Mouse (Mus musculus) mature B cell (primary cell): ENCODE results near the gene Samd4b.

ENCODE experiments used
- in situ Hi-C: fragments of 300-500 bp; cut with MboI; formaldehyde crosslinking; loops from 2 replicates; pipeline ENCODE4 v1.14.3; 2019

Gene Samd4b

DNA sequence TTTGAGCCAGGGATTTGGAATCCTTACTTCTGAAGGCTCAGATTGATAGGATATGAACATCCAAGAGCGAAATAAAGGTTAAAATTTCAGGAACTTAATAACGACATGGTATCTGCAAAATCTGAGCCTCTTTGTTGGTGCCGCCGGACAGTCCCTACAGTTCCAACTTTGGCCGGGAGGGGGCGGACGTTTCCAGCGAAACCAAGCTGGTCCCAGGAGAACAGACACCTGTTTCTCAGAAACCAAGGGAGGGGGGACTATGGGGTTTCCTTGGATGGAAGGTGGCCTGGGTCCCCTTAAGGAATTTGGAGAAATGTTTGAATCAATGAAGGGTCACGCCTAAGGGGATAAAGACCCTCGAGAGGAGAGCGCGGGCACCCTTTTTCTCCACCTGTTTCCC lies 151.5 kb downstream of the Samd4b start:
- in situ Hi-C loops = loop anchor here (10.0 kb wide), 1 partner anchor 158 kb away; no protein-coding TSS in a partner anchor

DNA sequence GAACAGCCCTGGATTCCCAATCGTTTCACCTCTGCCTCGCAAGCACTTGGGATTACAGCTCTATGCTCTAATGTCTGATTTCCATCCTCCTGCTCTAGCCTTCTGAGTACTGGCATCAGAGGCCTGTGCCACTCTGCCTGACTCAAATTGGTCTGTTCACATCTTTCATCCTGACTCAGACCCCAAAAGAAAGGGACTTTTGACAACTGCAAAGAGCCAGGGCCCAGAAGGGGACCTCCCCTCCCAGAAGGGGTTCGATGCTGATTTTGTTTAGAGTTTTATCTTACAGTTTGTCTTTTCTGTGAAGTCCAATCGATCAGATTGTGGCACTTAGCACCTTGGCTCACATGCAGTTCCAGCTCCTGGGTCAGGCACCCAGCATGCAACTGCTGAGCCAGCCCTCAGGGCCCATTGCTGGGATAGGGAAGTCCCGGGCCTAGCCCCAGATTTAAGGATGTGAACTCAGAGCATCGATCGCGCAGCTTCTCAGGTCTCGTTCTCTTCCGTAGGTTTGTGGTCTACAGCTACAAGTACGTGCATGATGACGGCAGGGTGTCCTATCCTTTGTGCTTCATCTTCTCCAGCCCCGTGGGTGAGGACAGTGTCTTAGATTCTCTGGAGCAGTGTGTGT lies 153.5 kb downstream of the Samd4b start:
- in situ Hi-C loops = loop anchor here (10.0 kb wide), 1 partner anchor 160 kb away; no protein-coding TSS in a partner anchor

DNA sequence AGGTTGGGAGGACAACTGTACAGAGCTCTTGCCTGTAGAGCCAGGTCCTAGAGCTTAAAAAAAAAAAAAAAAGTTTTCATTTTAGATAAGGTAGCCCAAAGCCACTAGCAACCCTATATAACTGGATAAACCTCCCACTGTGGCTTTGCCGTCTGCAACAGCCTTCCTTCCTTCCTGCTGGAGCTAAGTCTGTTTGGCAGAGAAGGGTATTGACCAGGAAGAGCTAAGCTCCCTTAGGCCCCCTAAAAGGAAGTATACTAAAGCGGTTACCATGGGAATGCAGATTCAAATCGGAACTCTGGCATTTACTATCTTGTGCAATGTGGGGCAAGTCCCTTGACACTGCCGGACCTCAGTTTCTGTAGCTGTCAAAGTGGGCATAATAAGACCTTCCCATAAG lies 155.3 kb downstream of the Samd4b start:
- in situ Hi-C loops = loop anchor here (10.0 kb wide), 1 partner anchor 162 kb away; no protein-coding TSS in a partner anchor

DNA sequence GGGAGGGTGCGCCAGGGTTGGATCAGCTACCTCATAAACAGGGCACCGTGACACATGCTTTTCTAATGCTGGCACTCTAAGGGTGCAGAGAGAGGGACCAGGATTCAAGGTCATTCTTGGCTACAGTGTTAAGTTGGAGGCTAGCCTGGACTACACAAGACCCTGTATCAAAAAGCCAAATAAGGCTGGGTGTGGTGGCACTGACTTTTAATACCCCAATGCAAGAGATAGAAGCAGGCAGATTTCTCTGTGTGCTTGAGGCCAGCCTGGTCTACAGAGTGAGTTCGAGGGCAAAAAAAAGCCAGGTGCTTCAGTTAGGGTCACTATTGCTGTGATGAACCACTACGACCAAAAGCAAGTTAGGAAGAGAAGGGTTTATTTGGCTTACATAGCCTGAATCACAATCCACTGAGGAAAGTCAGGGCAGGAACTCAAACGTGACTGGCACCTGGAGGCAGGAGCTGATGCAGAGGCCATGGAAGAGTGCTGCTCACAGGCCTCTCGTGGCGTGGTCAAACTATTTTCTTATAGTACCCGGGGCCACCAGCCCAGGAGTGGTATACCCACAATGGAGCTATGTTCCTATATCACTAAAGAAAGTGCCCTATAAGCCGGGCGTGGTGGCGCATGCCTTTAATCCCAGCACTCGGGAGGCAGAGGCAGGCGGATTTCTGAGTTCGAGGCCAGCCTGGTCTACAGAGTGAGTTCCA lies 156.0 kb downstream of the Samd4b start:
- in situ Hi-C loops = loop anchor here (10.0 kb wide), 1 partner anchor 163 kb away; no protein-coding TSS in a partner anchor

DNA sequence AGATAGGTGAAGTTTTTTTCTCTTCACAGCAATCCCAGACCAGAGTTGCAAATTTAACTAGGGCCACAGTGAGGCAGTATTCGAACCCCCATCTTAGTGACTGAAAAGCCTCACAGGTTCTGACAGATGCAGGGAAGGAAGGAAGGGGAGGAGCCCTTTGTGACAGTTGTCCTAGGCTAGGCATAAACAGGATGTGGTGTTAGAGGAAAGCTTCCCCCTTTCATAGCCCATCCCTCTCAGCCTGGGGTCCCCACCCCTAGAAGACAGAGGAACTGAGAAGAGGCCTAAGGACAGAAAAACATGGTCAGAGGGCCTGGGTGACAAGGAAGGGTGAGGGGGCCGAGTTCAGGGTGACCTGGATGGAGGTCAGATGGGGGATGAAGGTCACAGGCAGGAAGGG lies 157.2 kb downstream of the Samd4b start:
- in situ Hi-C loops = loop anchor here (10.0 kb wide), 1 partner anchor 164 kb away; no protein-coding TSS in a partner anchor

DNA sequence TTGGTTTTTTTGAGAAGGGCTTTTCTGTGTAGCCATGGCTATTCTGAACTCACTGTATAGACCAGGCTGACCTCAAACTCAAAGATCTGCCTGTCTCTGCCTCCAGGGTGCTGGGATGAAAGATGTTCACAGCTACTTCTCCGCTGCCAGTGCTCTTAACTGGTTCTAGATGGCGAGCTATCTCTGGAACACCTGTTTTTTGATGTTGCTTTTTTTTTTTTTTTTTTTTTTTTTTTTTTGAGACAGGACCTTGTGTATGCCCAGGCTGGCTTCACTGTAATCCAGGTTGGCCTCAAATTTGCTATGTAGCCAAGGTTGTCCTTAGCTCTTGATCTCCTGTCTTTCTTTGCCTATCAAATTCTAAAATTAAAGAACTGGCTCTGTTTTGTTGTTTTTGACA lies 159.2 kb downstream of the Samd4b start:
- in situ Hi-C loops = no loop called here

DNA sequence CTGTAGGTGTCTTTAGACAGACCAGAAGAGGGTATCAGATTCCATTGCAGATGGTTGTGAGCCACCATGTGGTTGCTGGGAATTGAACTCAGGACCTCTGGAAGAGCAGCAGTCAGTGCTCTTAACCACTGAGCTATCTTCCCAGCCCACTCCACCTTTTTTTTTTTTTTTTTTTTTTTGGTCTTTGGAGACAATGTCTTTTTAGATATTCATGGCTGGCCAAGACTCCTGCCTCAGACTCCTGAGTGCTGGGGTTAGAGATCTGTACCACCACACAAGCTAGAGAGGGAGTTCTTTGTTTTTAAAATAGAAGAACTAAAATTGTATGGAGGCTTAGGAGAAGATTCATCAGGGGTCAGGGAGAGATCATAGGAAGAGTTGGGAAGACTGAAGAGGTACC lies 160.0 kb downstream of the Samd4b start:
- in situ Hi-C loops = no loop called here

DNA sequence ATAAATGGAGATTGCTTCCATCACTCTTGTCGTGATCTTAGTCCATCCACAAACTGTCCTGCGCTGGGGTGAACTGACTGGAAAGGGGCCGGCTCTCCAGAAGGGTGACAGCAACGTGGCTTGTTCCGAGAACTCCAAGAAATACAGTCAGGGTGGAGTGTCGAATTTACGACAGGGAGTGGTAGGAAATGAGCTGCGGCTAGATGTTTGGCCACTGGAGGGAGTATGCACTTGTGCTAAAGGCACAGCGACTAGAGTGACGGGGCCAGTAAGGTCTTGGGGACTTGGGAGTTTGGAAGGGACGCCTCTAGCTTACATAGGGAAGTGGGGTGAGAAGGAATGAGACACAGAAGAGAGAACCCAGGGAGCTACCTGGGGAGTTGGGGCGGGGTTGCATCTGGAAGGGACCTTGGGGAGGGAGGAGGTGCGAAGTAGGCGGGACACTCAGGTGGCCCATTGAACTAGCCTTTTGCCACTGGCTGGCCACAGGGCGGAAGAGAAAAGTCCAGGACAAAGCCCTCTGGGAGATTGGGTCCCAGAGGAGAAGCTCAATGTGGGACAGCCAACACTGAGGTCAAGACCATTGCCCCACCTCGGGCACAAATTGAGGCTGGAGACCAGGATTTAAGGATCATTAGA lies 160.9 kb downstream of the Samd4b start, which contains the start of gene Gmfg:
Gene Gmfg (plus strand): TSS at position 516 of the 639 bp plus-strand sequence.
- in situ Hi-C loops = no loop called here

DNA sequence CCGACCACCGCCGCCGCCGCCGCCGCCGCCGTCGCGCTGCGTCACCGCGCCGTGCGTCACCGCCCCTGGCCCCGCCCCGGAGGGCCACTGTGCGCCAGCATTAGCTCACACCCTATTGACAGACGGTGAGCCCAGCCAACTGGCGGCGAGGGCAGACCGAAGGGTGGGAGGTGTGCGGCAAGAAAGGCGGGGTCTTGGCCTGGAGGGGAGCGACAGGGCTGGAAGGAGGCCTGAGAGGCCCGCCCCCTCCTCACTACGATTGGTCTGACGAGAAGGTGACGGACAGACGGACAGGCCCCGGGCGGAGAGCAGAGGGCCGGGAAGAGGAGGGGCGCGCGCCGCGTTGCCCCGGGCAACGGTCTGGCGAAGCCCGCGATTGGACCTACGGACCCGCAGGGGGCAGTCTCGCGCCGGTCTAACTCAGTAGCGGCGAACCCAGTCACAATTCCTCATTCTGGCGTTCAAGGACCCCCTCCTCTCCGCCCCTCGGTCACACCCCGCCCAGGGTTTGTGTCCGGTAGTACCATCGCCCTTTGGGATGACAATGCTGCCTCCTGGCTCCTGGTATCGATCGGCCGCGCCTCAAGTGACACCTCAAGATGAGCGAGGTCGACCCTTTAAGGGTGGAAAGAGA lies 161.6 kb downstream of the Samd4b start:
- in situ Hi-C loops = no loop called here

DNA sequence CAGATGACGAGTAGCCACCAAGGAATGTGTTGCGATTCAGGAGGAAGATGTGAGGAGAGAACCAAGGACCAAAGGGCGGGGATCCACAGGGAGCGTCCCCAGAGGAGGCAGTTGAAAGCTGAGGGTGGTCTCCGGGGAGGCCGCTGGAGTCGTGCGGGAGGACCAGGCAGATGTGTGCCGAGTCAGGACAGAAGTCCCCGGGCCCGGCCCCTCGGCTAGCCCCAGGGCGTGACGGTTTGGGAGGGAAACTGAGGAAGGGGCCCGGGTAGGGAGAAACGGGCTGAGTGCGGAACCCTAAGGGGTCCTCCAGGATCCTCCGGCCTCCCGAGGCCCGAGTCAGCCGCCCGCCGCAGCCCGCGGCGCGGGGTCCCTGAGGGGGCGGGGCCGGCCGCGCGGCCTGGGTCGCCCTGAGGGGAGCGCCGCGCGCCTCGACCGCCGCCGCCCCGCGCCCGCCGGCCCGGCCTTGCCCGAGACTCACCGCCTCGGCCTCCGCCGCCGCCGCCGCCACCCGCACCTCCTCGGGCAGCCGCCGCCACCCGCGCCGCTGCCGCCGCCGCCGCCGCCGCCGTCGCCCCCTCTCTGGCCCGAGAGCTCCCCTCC lies 162.2 kb downstream of the Samd4b start:
- in situ Hi-C loops = no loop called here

DNA sequence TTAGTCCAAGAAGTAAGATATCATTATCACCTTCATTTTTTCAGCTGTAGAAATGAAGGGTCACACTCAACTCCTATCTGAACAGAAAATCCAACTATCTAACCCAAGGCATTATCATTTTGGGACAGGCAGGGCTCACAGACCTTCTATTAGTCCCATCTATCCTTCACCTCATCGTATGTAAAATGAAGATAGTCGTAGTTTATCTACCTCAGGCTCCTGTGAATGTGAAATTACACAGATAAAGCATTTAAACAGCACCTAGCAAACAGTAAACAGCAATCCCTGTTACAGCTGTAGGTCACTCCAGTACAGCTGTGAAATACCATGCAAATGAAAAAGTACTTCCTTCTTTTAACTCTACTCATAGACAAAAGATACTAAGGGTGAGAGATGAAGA lies 165.7 kb downstream of the Samd4b start:
- in situ Hi-C loops = no loop called here

DNA sequence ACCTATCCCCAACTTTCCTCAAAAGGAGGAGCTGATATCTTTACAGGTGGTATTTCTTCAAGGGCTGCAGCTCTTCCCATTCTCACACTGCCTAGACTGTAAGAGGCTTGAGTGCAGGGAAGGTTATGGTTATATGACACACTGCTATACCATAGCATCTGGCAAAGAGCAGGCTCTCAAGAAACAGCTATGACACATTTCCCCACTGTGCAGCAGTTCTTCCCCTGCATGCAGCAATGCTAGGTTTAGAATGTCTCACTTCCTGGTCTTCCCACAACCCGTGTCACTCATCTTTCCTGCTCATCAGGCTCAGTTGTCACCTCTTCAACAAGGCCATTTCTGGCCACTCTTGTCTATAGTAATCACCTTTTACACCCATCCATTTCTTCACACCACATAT lies 167.4 kb downstream of the Samd4b start:
- in situ Hi-C loops = no loop called here

DNA sequence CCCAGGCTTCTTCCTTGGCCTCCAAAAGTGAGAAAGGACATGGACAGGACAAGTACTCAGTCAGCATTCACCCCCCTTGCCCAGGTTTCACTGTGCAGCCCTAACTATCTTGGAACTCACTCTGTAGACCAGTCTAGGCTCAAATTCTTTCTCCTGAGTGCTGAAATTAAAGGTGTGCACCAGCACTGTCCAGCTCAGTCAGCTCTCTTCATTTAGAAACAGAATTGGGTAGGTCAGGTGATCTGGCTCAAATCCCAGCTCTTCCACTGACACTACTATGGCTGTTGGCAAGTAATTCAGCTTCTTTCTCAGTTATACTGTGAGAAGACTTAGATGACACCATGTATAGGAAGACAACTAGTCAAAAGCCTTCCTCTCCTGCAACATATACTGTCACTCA lies 170.2 kb downstream of the Samd4b start:
- in situ Hi-C loops = no loop called here

DNA sequence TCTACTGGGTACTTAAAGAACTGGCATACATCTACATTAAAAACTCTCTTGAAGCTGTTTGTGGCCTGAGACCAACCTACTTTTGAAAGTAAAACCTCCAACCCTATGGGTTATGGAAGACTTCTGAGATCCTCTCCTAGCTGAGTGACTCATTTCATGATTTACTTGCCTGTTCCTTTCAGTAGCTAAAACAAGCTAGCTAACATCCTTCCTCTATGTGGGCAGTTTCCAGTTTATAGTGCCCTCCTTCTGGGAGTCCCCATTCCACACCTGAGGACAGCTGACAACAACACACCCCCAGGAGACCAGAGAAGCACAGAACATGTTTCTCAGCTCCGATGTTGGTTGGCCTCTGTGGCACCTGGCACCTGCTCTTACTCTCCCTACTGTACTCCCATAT lies 174.9 kb downstream of the Samd4b start:
- in situ Hi-C loops = no loop called here

DNA sequence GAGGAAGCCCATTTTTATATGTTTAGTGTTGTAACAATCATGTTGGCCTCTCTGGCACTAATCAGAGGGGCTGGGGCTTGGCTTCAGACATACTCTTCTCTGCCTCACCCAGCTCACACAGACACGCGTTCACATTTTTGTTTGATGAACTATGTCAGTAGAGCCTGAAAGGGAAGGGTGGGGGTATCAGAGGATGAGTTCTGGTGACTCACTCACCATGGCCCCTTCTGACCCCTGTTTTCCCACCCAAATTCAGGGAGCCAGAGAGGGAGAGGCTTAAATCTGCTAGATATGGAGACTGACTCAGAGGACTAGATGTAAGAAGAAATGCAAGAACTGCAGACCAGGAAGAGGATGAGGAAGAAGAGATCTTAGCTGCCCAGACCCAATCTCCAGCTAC lies 178.5 kb downstream of the Samd4b start:
- in situ Hi-C loops = no loop called here

DNA sequence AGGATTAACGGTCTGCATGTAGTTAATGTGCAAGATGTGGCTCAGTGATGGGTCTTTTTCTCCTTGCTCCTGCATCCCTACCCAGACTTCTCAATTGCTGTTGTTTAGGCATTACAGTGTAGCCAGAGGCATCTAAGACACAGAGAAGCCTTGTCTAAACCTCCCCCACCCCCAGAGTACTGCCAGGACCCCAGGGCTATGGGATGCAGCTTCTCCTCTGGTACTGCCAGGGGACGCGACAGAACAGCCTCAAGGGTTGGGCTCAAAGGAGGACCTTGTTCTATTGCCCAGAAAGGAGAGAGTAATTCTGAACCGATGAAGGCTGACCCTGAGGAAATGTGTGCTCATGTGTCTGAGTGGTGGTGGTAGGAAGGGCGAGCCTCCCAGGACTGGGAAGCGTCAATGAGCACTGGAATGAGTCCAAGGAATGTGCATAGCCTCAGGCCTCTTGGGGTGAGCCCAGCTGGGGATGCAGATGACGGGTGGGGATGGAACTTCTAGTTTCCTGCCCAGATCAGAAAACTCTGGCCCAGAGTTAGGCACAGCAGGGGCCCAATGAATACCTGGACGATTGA lies 179.8 kb downstream of the Samd4b start:
- in situ Hi-C loops = no loop called here

DNA sequence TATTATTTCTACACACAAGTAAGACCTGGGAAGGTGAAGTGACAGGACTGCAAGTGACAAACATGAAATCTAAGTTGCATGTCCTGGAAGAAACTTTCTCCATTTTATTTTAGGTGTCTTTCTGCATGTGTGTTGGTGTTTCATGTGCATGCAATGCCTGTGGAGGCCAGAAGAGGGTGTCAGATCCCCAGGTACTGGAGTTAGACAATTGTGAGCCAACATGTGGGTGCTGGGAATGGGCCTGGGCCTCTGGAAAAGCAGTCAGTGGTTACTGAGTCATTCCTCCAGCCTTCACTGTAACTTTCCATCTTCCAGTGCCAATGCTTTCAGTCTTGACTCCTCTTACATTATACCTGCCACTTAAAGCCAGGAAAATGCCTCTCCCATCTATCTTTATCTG lies 180.6 kb downstream of the Samd4b start:
- in situ Hi-C loops = no loop called here

DNA sequence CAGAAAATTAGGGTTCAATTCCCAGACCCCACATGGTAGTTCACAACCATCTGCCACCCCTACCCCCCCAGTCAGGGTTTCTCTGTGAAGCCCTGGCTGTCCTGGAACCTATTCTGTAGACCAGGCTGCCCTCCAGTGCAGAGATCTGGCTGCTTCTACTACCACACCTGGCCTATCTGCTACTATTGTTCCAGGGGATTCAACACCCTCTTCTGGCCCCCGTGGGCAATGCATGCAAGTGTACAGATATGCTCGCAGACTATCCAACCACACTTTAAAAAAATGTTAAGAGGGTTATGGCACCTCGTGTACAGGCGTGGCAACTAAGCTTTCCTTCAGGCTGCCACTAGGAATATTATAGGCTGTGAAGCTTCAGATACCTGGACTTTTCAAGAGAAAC lies 185.1 kb downstream of the Samd4b start:
- in situ Hi-C loops = no loop called here

DNA sequence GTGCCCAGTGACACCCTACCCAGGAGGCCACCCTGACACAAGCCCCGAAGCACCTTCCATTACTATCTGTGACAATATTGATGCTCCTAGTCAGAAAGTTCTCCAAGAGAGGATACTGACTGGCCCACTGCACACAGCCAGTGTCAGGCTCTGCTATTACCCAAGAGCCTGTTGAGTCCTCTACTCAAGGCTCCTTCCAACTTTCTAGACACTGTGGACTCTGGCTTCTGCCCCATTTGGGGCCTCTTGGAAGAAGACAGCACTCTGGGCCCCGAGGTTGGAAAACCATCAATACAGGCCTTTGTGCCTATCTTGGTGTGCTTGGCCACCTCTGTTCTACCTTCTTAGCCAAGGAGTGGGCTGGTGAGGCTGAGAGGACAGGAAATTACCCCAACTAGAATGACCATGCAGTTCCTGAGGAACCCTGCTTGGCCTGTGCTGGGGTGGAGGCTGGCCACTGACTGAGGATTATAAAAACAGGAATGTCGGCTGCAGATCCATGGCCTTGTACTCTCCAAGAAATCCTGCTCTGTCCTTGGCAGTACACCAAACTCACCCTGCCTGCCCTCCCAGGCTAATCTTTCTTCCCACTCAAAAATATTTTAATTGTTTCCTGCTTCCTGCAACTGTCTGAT lies 187.0 kb downstream of the Samd4b start:
- in situ Hi-C loops = no loop called here

DNA sequence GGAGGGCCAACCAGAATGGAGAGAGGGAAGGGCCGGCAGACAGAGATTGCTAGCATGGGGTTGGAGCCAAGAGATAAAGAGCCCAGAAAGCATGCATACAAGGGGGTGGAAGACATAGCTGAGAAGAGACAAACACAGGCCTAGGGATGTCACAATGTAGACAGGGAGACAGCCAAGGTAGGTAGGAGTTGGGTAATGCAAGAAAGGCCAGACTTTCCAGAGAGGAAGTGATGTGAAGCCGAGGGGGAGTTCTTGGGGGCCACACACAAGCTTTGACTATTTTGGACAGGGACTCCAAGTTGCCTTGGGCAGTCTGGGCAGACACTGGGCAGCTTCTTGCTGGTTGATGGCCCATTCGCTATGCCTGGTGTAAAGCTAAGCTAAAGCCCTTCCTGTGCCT lies 196.0 kb downstream of the Samd4b start:
- in situ Hi-C loops = no loop called here

DNA sequence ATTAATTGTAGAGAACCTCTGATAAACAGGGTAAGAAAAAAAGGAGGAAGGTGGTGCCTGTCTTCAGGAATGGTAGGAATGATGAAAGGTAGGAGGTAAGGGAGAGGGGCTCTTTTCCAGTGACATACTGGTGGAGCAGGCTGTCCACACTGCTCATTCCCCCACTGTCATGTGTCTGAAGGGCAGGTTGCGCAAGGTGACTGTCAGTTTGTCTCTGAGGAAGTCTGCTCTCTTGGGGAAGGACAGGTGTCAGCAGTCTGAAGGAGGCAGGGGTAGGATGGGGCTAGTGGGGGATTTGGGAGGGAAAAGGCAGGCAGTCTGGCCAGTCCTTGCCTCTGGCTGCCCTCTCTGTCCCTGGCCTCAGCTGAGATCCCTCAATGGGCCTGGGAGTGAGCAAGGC lies 196.9 kb downstream of the Samd4b start:
- in situ Hi-C loops = no loop called here
